Mouse (Mus musculus) hindbrain, embryonic 14.5 days (tissue): ENCODE measurements around the gene Phex. TPM values are rescaled to one million over a fixed set of nuclear protein-coding genes. Genes with fewer than 3 reads are reported as not detected.

Source experiments
- ATAC-seq: fragments of 200-750 bp; cut with Nextera tagmentation; 2 replicates; pipeline ENCODE4 v1.8.0; 2017; ENCODE audit warnings: moderate number of reproducible peaks, mild to moderate bottlenecking, moderate TSS enrichment, moderate library complexity; ENCODE audit not compliant: low FRiP score
- DNase-seq: peaks from one replicate; pipeline ENCODE4 v3.0.0-alpha.2; 2015; ENCODE audit warnings: low spot score
- H3K27ac ChIP-seq: fragments of 300-500 bp; sonication (generic); 2 replicates; pipeline ENCODE4 v1.5.1; 2014; ENCODE audit warnings: mild to moderate bottlenecking, moderate library complexity
- H3K27me3 ChIP-seq: fragments of 300-500 bp; sonication (generic); 2 replicates; pipeline ENCODE4 v1.6.1; 2014; ENCODE audit warnings: mild to moderate bottlenecking, low read length, mixed read lengths; ENCODE audit not compliant: control insufficient read depth, insufficient read depth
- H3K36me3 ChIP-seq: fragments of 300-500 bp; sonication (generic); replicated peaks from 2 replicates; pipeline ENCODE4 v1.6.1; 2014; ENCODE audit not compliant: control insufficient read depth, insufficient read depth
- H3K4me1 ChIP-seq: fragments of 300-500 bp; sonication (generic); replicated peaks from 2 replicates; pipeline ENCODE4 v1.6.1; 2014; ENCODE audit warnings: antibody characterized with exemption, low read length, mixed read lengths; ENCODE audit not compliant: control insufficient read depth, insufficient read depth
- H3K4me2 ChIP-seq: fragments of 300-500 bp; sonication (generic); replicated peaks from 2 replicates; pipeline ENCODE4 v1.6.1; 2014; ENCODE audit warnings: mild to moderate bottlenecking, moderate library complexity
- H3K4me3 ChIP-seq: fragments of 300-500 bp; sonication (generic); replicated peaks from 2 replicates; pipeline ENCODE4 v1.5.1; 2014; ENCODE audit warnings: mild to moderate bottlenecking, low read length
- H3K9ac ChIP-seq: fragments of 300-500 bp; sonication (generic); 2 replicates; pipeline ENCODE4 v1.6.1; 2014
- H3K9me3 ChIP-seq: fragments of 300-500 bp; sonication (generic); 2 replicates; pipeline ENCODE4 v1.6.1; 2016; ENCODE audit warnings: low read length; ENCODE audit not compliant: control insufficient read depth
- WGBS: fragments of 180-500 bp; shearing (Covaris S2); extraction: QIAGEN DNeasy Blood & Tissue Kit; methylation state at CpG from one replicate; pipeline ENCODE4 v1.1.7; 2014; 5-methylcytosine and 5-hydroxymethylcytosine counted together
- polyA plus RNA-seq: library from polyadenylated mRNA; unstranded; fragments of >200 nt; fragmentation: Nextera tagmentation; extraction: Ambion mirVana; gene quantifications from 2 replicates; pipeline ENCODE4 v1.2.1, GENCODE M21; 2014

Gene Phex
- polyA plus RNA-seq, 1 experiment from 2014 or later = 0.25 TPM

DNA sequence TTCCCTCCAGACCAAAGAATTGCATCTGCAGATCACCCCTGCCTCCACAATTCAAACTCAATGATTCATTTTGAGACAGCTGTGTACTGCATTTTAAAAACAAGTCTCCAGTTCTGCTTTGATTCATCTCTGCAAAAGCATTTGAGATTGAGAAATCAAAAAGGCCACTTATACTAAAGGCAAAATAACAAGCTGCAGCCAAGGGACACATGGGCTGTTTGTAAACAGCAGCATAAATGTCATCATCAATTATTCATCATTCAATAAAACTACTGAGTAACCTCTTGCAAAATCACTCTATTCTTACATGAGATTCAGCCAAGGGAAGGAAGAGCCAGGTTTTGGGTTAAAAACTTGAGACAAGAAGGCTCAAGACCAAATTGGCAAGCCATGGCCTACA is 122.7 kb downstream of the Phex start:
- Histone ChIP-seq H3K9me3 (no peaks in the 10 kb centered on the region), H3K27me3 (no peaks in the 10 kb centered on the region), H3K36me3 (no peaks in the 10 kb centered on the region), H3K9ac (no peak overlapping the region), H3K27ac (no peak overlapping the region), H3K4me1 (no peaks in the 10 kb centered on the region), H3K4me3 (no peak overlapping the region), H3K4me2 (no peak overlapping the region)
- DNase-seq (no peak), ATAC-seq (no peak)

DNA sequence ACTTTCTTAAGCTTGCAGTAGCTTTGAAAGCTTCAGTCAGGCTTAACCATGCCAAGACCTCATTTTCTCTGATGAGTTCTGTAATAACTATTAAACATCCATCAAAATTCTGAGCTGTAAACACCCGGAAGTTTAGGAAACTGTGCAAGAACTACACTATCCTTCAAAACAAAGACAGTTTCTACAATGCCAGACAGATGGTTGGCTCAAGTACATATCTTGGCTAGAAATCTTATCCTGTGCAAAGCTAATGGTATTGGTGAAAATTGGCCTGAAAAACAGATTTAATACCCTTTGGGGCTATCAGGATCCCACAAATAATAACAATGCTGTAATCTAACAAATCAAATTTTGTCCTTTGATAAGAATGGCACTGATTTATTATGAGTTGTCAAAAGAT is 138.5 kb downstream of the Phex start:
- DNase-seq = no peak
- Histone ChIP-seq H3K9ac (no peak overlapping the region), H3K36me3 (no peaks in the 10 kb centered on the region), H3K4me1 (no peaks in the 10 kb centered on the region), H3K9me3 (no peaks in the 10 kb centered on the region), H3K4me3 (no peak overlapping the region), H3K27me3 (no peaks in the 10 kb centered on the region), H3K4me2 (no peak overlapping the region), H3K27ac (no peak overlapping the region)
- no peak for ATAC-seq
- 81% methylated on average over 1 of the region's 1 CpGs for WGBS

DNA sequence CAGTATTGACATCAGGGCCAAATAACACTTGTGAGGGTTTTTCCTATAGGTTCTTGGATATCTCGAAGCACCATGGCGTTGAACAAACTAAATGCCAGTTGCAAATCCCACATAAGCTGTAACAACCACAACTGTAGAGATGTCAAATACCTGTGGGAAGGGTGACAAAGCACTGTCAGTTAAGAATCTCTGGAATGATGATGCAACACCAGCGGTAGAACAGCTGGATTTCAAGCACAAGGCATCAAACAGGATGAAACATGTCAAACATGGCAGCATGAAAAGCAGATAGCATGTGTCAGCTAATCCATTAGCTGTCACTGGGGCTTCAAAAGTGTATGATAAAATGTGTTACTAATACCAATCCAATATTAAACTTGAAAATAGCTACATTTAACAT is 141.8 kb downstream of the Phex start:
- WGBS = 83% methylated on average over 3 of the region's 3 CpGs
- no peaks in the 10 kb centered on the region for H3K36me3 ChIP-seq
- no peak for ATAC-seq
- H3K9me3 ChIP-seq = no peaks in the 10 kb centered on the region
- no peak for DNase-seq
- no peak overlapping the region for H3K9ac ChIP-seq
- no peaks in the 10 kb centered on the region for H3K27me3 ChIP-seq
- H3K4me3 ChIP-seq = no peak overlapping the region
- no peak overlapping the region for H3K4me2 ChIP-seq
- H3K4me1 ChIP-seq = no peaks in the 10 kb centered on the region
- H3K27ac ChIP-seq = no peak overlapping the region

- Histone ChIP-seq H3K4me3 (no peak overlapping the region), H3K9me3 (no peaks in the 10 kb centered on the region), H3K4me2 (no peak overlapping the region), H3K36me3 (no peaks in the 10 kb centered on the region), H3K9ac (no peak overlapping the region), H3K27me3 (no peaks in the 10 kb centered on the region), H3K4me1 (no peaks in the 10 kb centered on the region), H3K27ac (no peak overlapping the region)
- ATAC-seq (no peak), DNase-seq (no peak)
- 76% methylated on average over 3 of the region's 3 CpGs for WGBS
These were observed 143.5 kb downstream of the Phex start for GRCm38 (mm10) chrX:157271609-157272008.

DNA sequence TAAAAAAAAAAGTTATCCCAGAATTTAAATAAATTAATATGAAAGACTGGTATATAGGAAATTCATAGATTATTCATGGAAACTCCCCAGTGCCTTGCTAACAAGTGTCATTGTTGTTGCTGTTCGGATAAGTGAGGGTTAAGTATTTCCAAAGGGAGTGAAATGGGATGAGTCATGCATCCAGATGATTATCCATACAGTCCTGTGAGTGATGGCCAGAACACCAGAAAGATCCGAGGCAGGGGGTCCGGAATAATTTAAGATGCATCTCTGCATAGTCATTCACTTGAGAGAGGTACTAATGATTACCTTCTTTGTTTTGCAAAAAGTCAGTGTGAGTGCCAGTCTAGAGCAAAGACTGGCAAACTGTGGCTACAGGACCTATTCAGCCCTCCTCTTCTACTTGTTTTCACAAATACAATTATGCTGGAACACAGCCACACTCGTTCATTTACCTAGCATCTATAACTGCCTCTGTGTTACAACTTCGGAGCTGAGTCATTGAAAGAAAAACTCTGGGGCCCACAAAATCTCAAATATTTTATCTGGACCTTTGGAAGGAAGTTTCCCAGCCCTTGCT is 145.3 kb downstream of the Phex start:
- no peak overlapping the region for H3K27ac ChIP-seq
- H3K4me1 ChIP-seq = no peaks in the 10 kb centered on the region
- no peaks in the 10 kb centered on the region for H3K27me3 ChIP-seq
- no peak overlapping the region for H3K9ac ChIP-seq
- no peak overlapping the region for H3K4me3 ChIP-seq
- 38% methylated on average over 5 of the region's 5 CpGs for WGBS
- no peak for ATAC-seq
- no peak for DNase-seq
- H3K9me3 ChIP-seq = no peaks in the 10 kb centered on the region
- no peaks in the 10 kb centered on the region for H3K36me3 ChIP-seq
- H3K4me2 ChIP-seq = no peak overlapping the region

DNA sequence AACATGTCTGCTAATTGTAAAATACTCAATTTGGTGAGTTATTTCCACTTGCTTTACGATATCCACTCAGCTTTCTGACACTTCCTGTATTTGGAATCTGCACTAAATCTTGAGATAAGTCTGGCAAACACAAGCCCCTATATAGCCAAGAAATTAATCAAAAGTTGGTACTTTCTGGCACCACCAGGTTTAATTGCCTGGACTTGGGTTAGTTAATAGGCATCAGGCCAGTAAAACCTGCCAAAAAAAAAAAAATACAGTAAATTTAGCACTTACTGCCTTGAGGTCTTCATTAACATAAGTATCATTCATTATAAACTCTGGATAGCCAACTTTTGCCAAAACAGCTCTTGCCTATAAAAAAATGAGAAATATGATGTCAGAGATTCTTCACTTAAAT is 147.0 kb downstream of the Phex start:
- DNase-seq (no peak), ATAC-seq (no peak)
- Histone ChIP-seq H3K27me3 (no peaks in the 10 kb centered on the region), H3K4me2 (no peak overlapping the region), H3K36me3 (no peaks in the 10 kb centered on the region), H3K9ac (no peak overlapping the region), H3K4me1 (no peaks in the 10 kb centered on the region), H3K9me3 (no peaks in the 10 kb centered on the region), H3K4me3 (no peak overlapping the region), H3K27ac (no peak overlapping the region)
- WGBS = 84% methylated on average over 1 of the region's 1 CpGs

DNA sequence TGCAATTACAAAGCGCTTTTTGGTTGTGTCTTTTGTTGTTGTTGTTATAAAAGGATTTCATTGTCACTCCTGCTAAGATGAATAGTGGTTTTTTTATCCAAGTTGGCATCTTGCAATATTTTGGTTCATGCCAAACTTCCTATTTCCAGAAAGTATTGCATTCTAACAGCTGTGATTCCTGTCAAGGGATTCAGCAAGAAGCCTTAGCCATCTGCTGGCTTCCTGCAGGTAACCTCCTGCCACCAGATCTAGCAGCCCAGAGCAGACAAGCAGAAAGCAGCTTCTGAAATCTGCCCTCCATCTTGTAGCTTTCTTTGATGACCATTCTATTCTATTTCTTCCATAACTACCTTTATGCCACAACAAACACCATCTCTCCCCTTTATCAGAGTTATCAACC is 212.4 kb downstream of the Phex start:
- WGBS = 87% methylated on average over 1 of the region's 1 CpGs
- Histone ChIP-seq H3K4me1 (no peaks in the 10 kb centered on the region), H3K9ac (no peak overlapping the region), H3K9me3 (no peaks in the 10 kb centered on the region), H3K4me3 (no peak overlapping the region), H3K4me2 (no peak overlapping the region), H3K27ac (no peak overlapping the region), H3K36me3 (no peaks in the 10 kb centered on the region), H3K27me3 (no peaks in the 10 kb centered on the region)
- no peak for ATAC-seq
- DNase-seq = no peak

DNA sequence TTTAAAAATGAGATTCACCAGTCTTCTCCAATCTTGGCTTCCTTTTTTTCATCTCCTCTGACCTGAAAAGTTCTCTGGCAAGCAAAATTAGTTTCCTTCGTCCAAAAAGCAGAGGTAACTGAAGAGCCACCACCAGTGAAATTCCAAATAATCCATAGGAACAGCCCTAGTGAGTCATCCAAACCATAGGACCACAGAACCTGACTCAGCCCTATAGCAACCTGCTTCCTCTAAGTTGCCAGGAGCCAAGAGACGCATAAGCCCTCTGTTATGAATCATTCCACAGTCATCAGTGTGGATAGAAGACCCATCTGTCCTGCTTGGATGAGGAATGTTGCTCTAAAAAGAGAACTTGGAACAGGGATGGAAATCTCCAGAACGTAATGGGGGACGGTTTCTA is 230.9 kb downstream of the Phex start:
- Histone ChIP-seq H3K9ac (no peak overlapping the region), H3K9me3 (no peaks in the 10 kb centered on the region), H3K4me2 (no peak overlapping the region), H3K4me3 (no peak overlapping the region), H3K27ac (no peak overlapping the region), H3K27me3 (no peaks in the 10 kb centered on the region), H3K36me3 (no peaks in the 10 kb centered on the region), H3K4me1 (no peaks in the 10 kb centered on the region)
- DNase-seq = no peak
- 81% methylated on average over 4 of the region's 4 CpGs for WGBS
- ATAC-seq = no peak

GRCm38 (mm10) chrX:157180845-157181244 is 234.3 kb downstream of the Phex start:
- WGBS = 88% methylated on average over 1 of the region's 1 CpGs
- Histone ChIP-seq H3K27ac (no peak overlapping the region), H3K27me3 (no peaks in the 10 kb centered on the region), H3K9me3 (no peaks in the 10 kb centered on the region), H3K9ac (no peak overlapping the region), H3K4me1 (no peaks in the 10 kb centered on the region), H3K4me2 (no peak overlapping the region), H3K4me3 (no peak overlapping the region), H3K36me3 (no peaks in the 10 kb centered on the region)
- DNase-seq = no peak
- no peak for ATAC-seq

DNA sequence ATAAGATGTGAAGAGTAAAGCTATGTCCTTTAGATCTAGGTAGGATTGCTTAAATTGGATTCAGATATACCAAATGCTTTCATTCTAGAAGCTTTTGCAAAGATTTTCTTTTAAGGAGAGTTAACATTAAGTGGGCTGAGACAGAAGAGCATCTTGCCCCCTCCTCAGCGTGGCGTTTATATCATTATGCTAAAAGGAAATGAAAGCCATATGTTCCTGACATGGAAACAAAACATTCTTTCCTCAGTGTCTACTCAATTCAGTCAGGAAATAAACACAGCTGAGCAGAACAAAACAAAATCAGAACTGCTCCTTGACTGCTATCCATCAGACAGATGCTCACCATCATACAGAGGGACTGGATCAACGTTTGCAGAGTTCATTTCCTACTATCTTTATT is 251.0 kb downstream of the Phex start:
- H3K4me1 ChIP-seq = no peaks in the 10 kb centered on the region
- DNase-seq (no peak), ATAC-seq (no peak)
- H3K9ac ChIP-seq = no peak overlapping the region
- H3K36me3 ChIP-seq = no peaks in the 10 kb centered on the region
- H3K4me2 ChIP-seq = no peak overlapping the region
- H3K27me3 ChIP-seq = no peaks in the 10 kb centered on the region
- H3K4me3 ChIP-seq = no peak overlapping the region
- no peaks in the 10 kb centered on the region for H3K9me3 ChIP-seq
- H3K27ac ChIP-seq = no peak overlapping the region
- 46% methylated on average over 3 of the region's 3 CpGs for WGBS
